Mouse (Mus musculus) midbrain, embryonic 10.5 days (tissue): ENCODE results near the gene Thsd4. TPM values are rescaled to one million over a fixed set of nuclear protein-coding genes. Genes with fewer than 3 reads are reported as not detected.

Experiments
- DNase-seq: peaks from one replicate; pipeline ENCODE4 v3.0.0-alpha.2; 2017; ENCODE audit warnings: low spot score
- H3K27ac ChIP-seq: fragments of 300-500 bp; sonication (generic); replicated peaks from 2 replicates; pipeline ENCODE4 v1.5.1; 2016; ENCODE audit warnings: mild to moderate bottlenecking
- H3K27me3 ChIP-seq: fragments of 300-500 bp; sonication (generic); 2 replicates; pipeline ENCODE4 v1.6.1; 2016; ENCODE audit warnings: low read depth, mild to moderate bottlenecking; ENCODE audit not compliant: poor library complexity, severe bottlenecking
- H3K36me3 ChIP-seq: fragments of 300-500 bp; sonication (generic); 2 replicates; pipeline ENCODE4 v1.6.1; 2016; ENCODE audit warnings: mild to moderate bottlenecking, moderate library complexity
- H3K4me1 ChIP-seq: fragments of 300-500 bp; sonication (generic); 2 replicates; pipeline ENCODE4 v1.6.1; 2016
- H3K4me3 ChIP-seq: fragments of 300-500 bp; sonication (generic); 2 replicates; pipeline ENCODE4 v1.5.1; 2016; ENCODE audit warnings: mild to moderate bottlenecking, moderate library complexity
- H3K9me3 ChIP-seq: fragments of 300-500 bp; sonication (generic); replicated peaks from 2 replicates; pipeline ENCODE4 v1.6.1; 2016; ENCODE audit warnings: mild to moderate bottlenecking
- WGBS: fragments of 180-500 bp; shearing (Covaris S2); methylation state at CpG from one replicate; pipeline ENCODE4 v1.1.7; 2016; 5-methylcytosine and 5-hydroxymethylcytosine counted together
- polyA plus RNA-seq: library from polyadenylated mRNA; unstranded; fragments of >200 nt; fragmentation: Nextera tagmentation; extraction: Ambion mirVana; gene quantifications from 2 replicates; pipeline ENCODE4 v1.2.1, GENCODE M21; 2016

Gene Thsd4
- polyA plus RNA-seq, 1 experiment from 2014 or later, result 4.1 TPM

DNA sequence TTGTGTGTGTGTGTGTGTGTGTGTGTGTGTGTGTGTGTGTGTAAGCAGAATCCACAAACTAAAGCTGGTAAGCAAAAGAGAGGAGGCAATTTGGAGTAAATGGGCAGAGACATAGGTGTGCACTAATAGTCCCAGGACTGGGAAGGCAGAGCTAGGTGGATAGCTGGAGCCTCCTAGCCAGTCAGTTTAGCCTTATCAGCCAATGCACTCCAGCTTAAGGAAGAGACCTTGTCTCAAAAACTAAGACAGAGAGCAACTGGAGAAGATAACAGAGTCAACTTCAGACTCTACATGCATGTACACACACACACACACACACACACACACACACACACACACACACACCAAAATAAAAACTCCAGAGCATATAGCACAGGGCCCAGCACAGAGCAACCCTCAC lies 271.4 kb downstream of the Thsd4 start:
- Histone ChIP-seq H3K36me3 (no peaks in the 10 kb centered on the region), H3K27ac (peak overlapping the region; percentile 10; the same call in 1 of the 2 replicates), H3K27me3 (peaks cover 10% of the 10 kb centered on the region), H3K4me3 (no peak overlapping the region), H3K4me1 (peaks cover 32% of the 10 kb centered on the region), H3K9me3 (no peaks in the 10 kb centered on the region)
- DNase-seq, result no peak

DNA sequence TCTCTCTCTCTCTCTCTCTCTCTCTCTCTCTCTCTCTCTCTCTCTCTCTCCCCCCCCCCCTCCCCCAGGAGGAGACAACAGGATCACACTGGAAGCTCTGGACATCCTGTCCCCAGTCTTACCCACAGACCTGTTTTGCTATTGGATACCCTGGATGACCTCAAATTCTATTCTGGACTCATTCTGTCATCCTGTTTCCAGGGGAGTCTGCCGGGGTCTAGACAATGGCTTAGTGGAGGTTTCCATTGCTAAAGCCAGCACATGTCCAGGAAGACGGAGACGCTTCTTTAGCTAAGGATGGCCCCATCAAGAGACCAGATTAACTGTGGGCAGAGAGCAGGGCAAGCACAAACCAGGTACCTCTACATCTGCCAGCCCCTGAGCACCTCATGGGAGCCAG lies 273.8 kb downstream of the Thsd4 start:
- Histone ChIP-seq H3K9me3 (no peaks in the 10 kb centered on the region), H3K36me3 (no peaks in the 10 kb centered on the region), H3K4me3 (no peak overlapping the region), H3K4me1 (peaks cover 28% of the 10 kb centered on the region), H3K27ac (no peak overlapping the region; the same call in 1 of the 2 replicates), H3K27me3 (0 out of 2 replicates have a peak, but pooled peaks cover 6% of the 10 kb centered on the region)
- no peak for DNase-seq
- 93% methylated on average over 3 of the region's 3 CpGs for WGBS

DNA sequence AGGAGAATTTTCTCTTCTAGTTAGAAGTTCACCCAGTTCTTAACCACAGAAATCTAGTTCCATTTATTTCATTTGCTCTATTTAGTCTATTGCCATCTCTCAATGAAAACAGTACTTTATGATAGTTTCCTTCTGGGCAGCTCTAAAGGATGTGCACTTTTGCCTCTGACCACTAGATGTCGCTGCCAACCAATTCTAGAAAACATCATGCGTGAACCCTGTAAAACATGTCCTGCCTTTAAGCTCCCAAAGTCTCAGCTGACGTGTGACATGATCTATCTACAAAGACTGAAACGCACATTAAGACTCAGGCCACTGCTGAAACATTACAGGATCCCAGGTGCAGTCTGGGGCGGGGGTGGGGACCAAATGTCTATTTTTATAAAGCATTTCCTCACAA lies 276.9 kb downstream of the Thsd4 start:
- peak; percentile 64 for DNase-seq
- H3K36me3 ChIP-seq, result no peaks in the 10 kb centered on the region

DNA sequence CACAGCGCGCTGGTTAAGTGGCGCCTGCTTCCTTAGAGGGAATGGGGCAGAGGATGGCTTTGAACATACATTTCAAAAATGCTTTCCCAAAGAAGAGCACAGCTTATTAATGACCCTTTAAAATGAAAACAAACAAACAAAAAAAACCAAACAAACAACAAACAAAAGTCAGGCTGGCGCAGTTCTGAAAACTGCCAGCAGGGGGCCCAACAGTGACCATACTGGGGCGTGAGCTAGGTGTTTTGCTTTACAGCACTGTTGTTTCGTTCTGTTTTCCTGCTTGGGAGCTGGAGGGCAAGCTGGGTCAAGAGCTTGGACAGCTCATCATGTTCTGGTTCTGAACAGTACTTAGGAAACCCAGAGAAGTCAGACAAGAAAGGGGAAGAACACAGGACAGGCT lies 278.3 kb downstream of the Thsd4 start:
- H3K27me3 ChIP-seq, result no peaks in the 10 kb centered on the region
- no peaks in the 10 kb centered on the region for H3K36me3 ChIP-seq
- WGBS, result 64% methylated on average over 6 of the region's 6 CpGs
- DNase-seq, result no peak
- no peaks in the 10 kb centered on the region for H3K9me3 ChIP-seq
- H3K4me3 ChIP-seq, result no peak overlapping the region
- peaks cover 4% of the 10 kb centered on the region; the same call in 1 of the 2 replicates for H3K4me1 ChIP-seq
- H3K27ac ChIP-seq, result no peak overlapping the region

More for the DNA sequence above, 276.9 kb downstream of the Thsd4 start:
- WGBS, result 7% methylated on average over 5 of the region's 5 CpGs
- H3K4me1 ChIP-seq, result peaks cover 11% of the 10 kb centered on the region; the same call in 1 of the 2 replicates
- no peaks in the 10 kb centered on the region for H3K27me3 ChIP-seq
- H3K4me3 ChIP-seq, result no peak overlapping the region
- no peaks in the 10 kb centered on the region for H3K9me3 ChIP-seq
- H3K27ac ChIP-seq, result peak overlapping the region; percentile 63; the same call in 1 of the 2 replicates

DNA sequence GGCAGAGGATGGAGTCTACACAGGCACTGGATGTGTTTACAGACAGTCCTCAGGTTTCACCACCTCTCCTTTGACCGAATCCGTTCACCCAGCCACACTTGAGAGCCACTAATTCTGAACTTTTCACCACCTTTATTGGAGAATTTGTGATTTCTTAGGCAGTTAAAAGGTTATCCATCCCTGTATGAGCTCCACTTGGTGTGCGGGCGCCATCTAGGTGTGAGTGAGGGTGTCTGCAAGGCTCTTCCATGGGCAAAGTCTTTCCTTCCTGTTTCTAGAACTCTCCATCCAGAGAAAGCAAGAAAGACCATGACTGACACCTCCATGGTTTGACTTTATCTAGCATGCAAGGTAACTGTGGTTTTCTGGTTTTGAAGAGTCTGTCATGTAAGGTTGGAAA lies 284.2 kb downstream of the Thsd4 start:
- peaks cover 6% of the 10 kb centered on the region for H3K4me1 ChIP-seq

DNA sequence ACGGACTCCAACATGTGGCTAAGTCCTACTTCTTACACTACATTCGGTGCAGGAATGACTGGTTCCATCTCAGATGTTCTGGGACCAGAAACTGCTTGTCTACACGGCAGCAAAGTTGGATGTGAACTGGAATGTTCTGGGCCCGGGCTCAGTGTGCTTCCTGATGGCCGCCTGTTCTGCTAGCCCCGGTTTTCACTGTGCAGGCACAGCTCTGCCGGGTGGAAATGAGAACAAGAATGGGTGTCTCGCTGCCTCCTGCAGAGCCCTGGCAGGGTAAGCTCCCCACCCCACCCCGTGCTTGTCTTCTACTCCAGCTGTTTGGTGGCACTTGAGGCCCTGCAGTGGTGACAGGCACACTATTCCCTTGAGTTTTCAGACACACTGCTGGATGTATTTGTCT lies 285.7 kb downstream of the Thsd4 start:
- no peak overlapping the region for H3K4me3 ChIP-seq
- H3K27me3 ChIP-seq, result no peaks in the 10 kb centered on the region
- DNase-seq, result no peak
- H3K27ac ChIP-seq, result no peak overlapping the region
- H3K9me3 ChIP-seq, result no peaks in the 10 kb centered on the region; the same call in 1 of the 2 replicates
- 78% methylated on average over 9 of the region's 9 CpGs for WGBS
- H3K4me1 ChIP-seq, result peaks cover 21% of the 10 kb centered on the region
- no peaks in the 10 kb centered on the region for H3K36me3 ChIP-seq

More for the DNA sequence above, 284.2 kb downstream of the Thsd4 start:
- Histone ChIP-seq H3K27ac (no peak overlapping the region), H3K27me3 (no peaks in the 10 kb centered on the region), H3K9me3 (no peaks in the 10 kb centered on the region; the same call in 1 of the 2 replicates), H3K36me3 (no peaks in the 10 kb centered on the region), H3K4me3 (no peak overlapping the region)
- WGBS, result 48% methylated on average over 4 of the region's 4 CpGs
- DNase-seq, result no peak

DNA sequence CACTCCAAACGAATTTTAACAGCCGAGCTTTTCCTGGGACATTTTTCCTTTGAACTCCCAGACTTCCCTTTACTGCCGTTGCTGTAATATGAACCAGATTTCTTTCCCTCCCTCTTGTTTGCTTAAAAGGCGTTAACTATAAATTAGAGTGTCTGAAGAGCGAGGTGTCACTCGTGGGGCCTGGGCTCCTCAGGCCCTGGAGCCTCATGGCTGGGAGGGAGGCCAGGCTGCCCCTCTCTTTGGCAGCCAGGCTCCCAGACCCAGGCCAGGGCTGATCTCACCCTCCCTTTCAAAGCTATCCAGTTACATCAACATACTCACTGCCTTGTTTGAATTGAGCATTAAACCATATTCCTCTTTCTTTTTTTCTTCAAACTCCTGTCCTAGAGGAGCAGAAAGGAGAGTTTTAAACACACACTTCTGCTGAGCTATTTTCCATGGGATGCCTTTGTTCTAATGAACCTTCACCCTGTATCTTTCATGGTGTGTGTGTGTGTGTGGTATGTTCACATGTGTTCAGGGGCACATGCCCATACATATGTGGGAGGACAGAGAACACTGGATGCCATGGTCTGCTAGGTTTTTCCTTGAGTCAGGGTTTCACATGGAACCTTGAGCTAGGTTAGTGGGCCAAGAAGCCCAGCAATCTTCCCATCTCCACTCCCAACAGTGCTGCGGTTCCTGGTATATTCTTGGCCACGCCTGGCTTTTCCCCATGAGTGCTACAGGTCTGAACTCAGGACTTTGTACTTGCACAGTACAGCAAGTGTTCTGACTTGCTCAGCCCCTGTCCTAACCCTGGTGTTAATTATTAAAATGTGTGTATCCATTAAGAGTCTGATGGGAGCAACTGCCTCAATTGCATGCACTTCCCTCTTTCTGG lies 287.4 kb downstream of the Thsd4 start:
- H3K9me3 ChIP-seq, result no peaks in the 10 kb centered on the region; the same call in 1 of the 2 replicates
- H3K4me1 ChIP-seq, result peaks cover 32% of the 10 kb centered on the region
- H3K27ac ChIP-seq, result peak overlapping the region; percentile 29
- H3K4me3 ChIP-seq, result no peak overlapping the region
- 71% methylated on average over 8 of the region's 8 CpGs for WGBS
- no peaks in the 10 kb centered on the region for H3K36me3 ChIP-seq
- no peak for DNase-seq
- H3K27me3 ChIP-seq, result no peaks in the 10 kb centered on the region

DNA sequence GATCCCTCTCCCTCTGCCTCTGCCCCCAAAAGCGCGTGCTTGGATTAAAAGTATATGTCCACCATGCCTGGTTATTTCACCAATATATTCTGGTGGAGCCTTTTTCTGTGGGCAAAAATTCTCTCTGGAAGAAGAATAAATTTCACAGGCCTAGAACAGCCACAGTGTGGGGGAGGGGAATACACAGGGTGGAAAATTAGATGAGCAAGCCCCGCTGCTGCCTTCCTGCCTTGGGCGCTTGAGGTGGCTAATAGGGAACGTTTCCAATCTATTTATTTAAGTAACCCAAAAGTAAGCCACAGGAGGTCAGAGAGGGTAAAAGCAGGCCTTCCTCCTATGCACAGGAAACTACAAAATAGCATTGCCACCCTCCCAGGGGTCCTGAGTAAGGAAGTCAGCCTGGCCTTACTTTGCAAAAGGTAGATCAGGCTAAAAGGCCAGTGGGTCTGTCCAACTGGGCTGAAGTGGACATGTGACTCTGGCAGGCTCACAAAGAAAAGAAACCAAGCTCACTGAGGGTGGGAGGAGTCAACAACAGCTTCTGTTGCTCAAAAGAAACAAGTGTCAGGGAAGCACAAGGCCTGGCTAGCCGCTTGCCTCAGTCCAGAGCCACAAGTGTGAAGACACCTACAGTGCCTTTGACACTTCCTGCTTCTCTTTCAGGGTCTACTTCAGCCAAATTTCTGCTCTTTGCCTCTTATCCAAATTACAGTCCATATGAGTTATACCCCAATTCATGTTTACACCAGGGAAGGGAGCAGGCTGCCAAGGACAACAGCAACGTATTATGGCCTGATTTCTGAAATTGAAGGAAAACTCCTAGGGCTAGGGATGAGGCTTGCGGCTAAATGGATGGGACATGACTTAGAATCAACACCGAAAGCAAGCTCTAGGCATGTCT lies 289.6 kb downstream of the Thsd4 start:
- H3K27me3 ChIP-seq, result no peaks in the 10 kb centered on the region
- H3K4me1 ChIP-seq, result peaks cover 32% of the 10 kb centered on the region
- H3K4me3 ChIP-seq, result no peak overlapping the region
- no peaks in the 10 kb centered on the region for H3K36me3 ChIP-seq
- H3K9me3 ChIP-seq, result no peaks in the 10 kb centered on the region; the same call in 1 of the 2 replicates
- 69% methylated on average over 9 of the region's 9 CpGs for WGBS
- peak overlapping the region; percentile 63 for H3K27ac ChIP-seq
- DNase-seq, result no peak

DNA sequence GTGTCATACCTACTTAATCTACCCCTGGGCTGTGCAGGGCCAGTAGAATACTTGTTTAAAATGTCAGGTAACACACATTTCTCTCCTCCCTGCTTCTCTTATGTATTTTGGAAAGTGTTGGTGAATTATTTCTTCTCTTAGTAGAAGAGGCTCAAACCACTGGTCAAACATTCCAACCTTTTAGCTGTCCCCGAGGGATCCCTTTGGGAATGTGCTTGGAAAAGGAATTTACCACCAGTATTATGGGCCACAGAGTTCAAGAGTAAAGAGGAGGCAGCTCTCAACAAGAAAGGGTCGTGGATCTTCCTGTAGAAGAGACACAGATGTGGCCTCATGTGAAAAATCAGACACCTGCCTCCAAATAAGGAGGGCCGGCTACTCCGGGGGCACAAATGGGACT lies 292.4 kb downstream of the Thsd4 start:
- H3K27me3 ChIP-seq, result no peaks in the 10 kb centered on the region
- H3K36me3 ChIP-seq, result no peaks in the 10 kb centered on the region
- no peaks in the 10 kb centered on the region; the same call in 1 of the 2 replicates for H3K9me3 ChIP-seq
- no peak overlapping the region for H3K4me3 ChIP-seq
- H3K4me1 ChIP-seq, result peaks cover 58% of the 10 kb centered on the region
- WGBS, result 76% methylated on average over 4 of the region's 4 CpGs
- no peak for DNase-seq
- H3K27ac ChIP-seq, result no peak overlapping the region

DNA sequence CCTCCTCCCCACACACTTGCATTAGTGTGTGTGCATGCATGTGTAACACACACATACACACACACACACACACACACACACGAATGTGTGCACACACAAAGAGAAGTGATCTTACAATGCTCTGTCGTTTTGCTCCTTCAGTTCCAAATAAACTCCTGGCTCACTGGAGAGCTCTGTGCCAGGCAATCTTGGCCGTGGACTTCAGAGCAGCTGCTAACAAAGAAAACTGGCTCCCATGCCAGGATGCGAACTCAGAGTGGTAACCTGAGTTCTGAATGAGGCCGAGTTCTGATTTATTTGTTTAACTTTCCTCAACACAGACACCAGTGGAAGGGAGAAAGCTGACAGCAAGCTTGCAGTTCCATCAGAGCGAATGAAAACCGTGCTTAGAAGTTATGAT lies 294.1 kb downstream of the Thsd4 start:
- Histone ChIP-seq H3K27ac (no peak overlapping the region; the same call in 1 of the 2 replicates), H3K36me3 (no peaks in the 10 kb centered on the region), H3K27me3 (peaks cover 7% of the 10 kb centered on the region; the same call in 1 of the 2 replicates), H3K4me1 (peaks cover 70% of the 10 kb centered on the region), H3K4me3 (no peak overlapping the region), H3K9me3 (no peaks in the 10 kb centered on the region)
- DNase-seq, result no peak
- WGBS, result 89% methylated on average over 7 of the region's 7 CpGs

DNA sequence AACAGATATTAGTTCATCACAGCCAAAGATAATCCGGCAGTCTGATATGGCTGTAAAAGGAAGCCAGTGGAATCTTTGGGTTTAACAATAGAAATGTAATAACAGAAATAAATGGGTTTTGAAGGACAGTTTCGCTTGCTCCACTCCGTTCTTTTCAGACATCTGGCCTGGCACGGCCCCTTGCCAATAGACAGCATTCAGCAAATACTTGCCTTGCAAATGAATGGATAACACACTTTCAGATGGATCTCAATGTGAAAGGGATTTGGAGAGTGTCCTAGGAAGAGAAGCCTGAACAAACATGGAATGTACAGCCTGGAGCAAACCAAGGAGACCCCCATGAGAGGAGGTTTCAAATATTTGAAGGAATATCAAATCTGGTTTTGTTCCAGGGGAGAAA lies 295.2 kb downstream of the Thsd4 start:
- DNase-seq, result no peak
- WGBS, result 81% methylated on average over 4 of the region's 4 CpGs
- no peak overlapping the region for H3K4me3 ChIP-seq
- no peaks in the 10 kb centered on the region for H3K36me3 ChIP-seq
- peaks cover 17% of the 10 kb centered on the region; the same call in 1 of the 2 replicates for H3K27me3 ChIP-seq
- H3K9me3 ChIP-seq, result no peaks in the 10 kb centered on the region
- H3K4me1 ChIP-seq, result peaks cover 62% of the 10 kb centered on the region
- no peak overlapping the region; the same call in 1 of the 2 replicates for H3K27ac ChIP-seq

DNA sequence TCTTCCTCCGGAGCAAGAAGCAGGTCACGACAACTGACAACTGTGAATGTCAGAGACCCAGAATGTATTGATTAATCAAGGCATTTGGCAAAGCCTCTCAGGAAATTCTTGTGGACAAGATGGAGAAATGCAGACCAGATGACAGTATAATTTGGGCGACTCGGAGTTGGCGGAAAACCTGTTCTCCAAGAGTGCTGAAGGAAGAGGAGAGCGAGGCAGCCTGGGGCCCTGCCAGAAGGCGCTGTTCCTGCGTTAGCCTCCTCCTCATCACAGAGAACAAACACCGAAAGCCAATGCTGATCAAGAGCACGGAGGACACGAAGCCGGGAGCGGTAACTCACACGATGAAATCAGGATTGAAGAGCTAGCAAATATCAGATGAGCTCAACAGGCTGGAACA lies 295.7 kb downstream of the Thsd4 start:
- no peaks in the 10 kb centered on the region for H3K9me3 ChIP-seq
- no peak for DNase-seq
- peaks cover 19% of the 10 kb centered on the region; the same call in 1 of the 2 replicates for H3K27me3 ChIP-seq
- peak overlapping the region; percentile 81 for H3K27ac ChIP-seq
- 86% methylated on average over 14 of the region's 14 CpGs for WGBS
- H3K4me3 ChIP-seq, result no peak overlapping the region
- H3K4me1 ChIP-seq, result peaks cover 57% of the 10 kb centered on the region
- H3K36me3 ChIP-seq, result no peaks in the 10 kb centered on the region
